Mouse (Mus musculus) testis, postnatal 14 days (tissue): ENCODE data around the gene Irak1bp1.

Source experiments
- DNase-seq: peaks from one replicate; pipeline ENCODE4 v3.0.0; 2021; ENCODE audit warnings: low spot score

Irak1bp1 gene

GRCm38 (mm10) chr9:82884177-82884576 lies 54.8 kb downstream of the Irak1bp1 start:
- no peak for DNase-seq

- DNase-seq, result no peak
These were observed 59.3 kb downstream of the Irak1bp1 start for GRCm38 (mm10) chr9:82888645-82889044.
